Mouse (Mus musculus) thymus, postnatal 0 days (tissue): Measurements from ENCODE around the gene Gcnt7. TPM values are rescaled to one million over a fixed set of nuclear protein-coding genes. Genes with fewer than 3 reads are reported as not detected.

Experiments
- DNase-seq: peaks from one replicate; pipeline ENCODE4 v3.0.0-alpha.2; 2015; ENCODE audit warnings: low spot score
- polyA plus RNA-seq: library from polyadenylated mRNA; unstranded; fragments of >200 nt; fragmentation: Nextera tagmentation; extraction: Ambion mirVana; gene quantifications from 2 replicates; pipeline ENCODE4 v1.2.1, GENCODE M21; 2015

Gene Gcnt7
- polyA plus RNA-seq, 1 experiment from 2014 or later = 2.0 TPM

DNA sequence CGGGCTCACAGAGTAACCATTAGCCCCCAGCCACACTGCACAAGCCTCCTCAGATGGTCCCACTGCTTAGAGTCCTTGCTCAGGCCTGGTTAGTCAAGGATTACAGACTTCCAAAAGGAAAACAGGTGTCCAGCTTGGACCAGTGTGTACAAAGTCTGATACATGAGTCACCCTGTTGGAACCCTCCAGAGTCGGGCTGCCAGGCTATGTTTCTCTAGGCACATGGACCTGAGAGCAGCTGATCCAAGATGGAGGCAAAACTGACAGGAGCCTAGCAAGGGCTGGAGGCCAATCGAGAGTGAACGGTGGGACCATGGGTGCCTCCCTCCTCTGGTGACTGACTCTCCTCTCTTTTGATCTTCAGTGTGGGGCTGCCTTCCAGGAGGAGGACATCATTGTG is 4.4 kb upstream of the Gcnt7 start:
- DNase-seq = no peak

DNA sequence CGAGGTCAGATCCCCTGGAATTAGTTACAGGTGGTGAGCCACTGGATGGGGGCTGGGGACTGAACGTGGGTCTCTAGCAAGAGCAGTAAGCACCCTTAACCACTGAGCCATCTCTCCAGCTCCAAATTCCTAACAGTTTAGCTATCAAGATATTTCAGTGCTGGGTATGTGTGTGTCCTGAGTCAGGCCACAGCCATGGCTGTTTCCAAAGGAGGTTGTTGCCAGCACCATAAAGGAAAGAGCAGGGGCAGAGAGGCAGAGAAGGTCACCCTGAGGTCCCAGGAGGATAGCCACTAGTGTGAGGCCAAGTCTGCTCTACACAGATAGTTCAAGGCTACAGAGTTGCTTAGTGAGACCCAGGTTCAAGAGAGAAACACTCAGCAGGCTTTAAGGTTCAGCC is 2.3 kb upstream of the Gcnt7 start:
- no peak for DNase-seq

DNA sequence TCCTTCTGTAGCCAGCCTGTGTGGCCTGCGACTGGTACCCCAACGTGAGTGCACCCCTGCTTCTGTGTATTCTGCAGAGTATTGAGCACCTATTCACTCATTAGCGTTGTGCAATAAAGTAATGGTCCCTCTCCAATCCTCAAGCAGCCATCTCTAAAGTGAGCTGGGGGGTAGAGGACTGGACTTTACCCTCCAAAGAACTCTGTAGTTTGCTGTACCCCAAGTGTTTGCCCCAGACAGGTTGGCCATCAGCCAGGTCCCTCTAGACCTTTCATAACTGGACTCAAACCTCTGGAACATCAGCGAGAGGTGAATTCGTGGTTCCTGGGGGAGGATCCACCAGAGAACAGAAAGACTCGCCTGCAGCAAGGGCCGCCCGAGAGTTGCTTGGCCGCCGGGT is 5.9 kb downstream of the Gcnt7 start:
- no peak for DNase-seq

DNA sequence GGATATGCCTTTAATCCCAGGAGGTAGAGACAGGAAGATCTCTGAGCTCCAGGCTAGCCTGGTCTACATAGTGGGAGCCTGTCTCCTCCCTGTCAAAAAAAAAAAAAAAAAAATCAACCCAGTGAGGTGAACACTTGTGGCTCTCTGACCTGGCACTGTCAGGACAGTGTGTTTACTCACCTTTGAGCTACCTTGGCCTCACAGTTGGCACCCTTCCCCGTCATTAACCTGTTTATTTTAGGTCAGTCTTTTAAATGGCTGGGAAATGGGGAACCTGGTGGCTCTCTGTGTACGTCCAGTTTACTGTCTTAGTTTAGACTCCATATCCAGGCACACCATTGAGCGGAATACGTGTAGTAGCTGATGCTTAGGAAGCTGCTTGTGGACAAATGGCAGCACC is 6.4 kb downstream of the Gcnt7 start:
- no peak for DNase-seq

DNA sequence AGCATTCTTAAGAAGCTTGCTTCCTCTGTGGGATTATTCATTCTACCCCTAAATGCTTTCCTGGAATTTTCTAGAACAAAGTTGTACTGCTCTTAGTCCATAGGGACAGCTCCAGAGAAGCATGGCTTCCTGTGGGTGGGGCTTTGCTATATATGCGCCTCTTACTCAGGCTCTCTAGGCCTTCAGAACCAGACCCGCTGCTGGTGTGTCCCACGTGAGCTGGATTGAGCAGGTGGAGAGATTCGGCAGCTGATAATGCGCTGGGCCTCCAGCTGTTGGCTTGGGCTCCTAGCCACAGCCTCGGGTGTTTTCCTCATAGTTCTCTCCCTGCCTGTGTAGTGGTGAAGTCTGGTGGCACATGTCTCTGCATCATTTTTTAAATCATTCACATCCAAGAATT is 7.8 kb downstream of the Gcnt7 start:
- peak; percentile 61 for DNase-seq

DNA sequence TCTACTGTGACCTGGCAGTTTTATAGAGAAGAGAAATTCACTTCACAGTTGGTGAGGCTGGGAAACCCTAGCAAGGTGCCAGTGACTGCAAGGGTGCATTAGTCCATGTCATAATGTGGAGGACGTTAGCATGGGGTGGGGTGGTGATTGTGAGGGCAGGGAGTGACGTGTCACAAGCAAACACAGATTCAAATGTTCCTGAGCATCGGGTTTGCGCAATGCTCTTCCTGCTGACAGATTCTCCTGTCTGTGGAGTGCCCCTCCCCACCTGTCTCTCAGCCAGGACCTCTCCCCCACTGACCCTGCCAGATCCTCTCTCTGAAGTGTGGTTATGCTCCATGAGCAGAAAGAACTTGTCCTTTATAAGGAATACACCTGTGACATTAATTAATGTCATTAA is 10.1 kb downstream of the Gcnt7 start:
- no peak for DNase-seq

DNA sequence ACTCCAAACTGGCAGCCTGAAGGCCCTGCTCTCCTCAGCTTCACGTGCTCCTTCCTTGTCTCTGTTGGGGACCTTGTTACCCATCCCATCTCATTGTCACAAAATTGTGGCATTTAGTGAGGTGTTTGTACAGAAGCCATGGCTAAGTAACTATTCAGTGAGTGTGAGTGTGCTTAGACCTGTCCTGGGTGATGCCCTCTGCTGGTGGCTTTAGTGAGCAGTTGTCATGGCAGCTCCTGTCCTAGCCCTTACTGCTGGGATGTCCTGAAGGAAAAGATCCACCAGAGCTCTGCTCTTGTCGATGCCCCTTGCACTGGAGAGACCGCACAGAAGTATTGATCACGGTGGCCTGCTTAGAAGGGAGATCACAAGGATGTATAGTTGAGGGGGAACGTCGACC is 11.1 kb downstream of the Gcnt7 start:
- DNase-seq = peak; percentile 47

DNA sequence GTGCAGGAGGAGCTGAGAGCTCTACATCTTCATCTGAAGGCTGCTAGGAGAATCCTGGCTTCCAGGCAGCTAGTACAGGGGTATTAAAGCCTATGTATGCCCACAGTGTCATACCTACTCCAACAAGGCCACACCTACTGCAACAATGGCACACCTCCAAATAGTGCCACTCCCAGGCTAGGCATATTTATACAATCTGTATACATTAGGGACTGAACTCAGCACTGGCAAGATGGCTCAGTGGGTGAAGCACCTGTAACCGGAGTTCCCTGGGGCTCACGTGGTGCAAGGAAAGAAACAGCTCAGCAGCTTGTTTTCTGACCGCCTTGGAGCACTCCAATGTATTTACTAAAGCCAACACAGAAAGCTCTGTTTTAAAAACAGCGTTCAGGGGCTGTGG is 12.8 kb downstream of the Gcnt7 start:
- no peak for DNase-seq

DNA sequence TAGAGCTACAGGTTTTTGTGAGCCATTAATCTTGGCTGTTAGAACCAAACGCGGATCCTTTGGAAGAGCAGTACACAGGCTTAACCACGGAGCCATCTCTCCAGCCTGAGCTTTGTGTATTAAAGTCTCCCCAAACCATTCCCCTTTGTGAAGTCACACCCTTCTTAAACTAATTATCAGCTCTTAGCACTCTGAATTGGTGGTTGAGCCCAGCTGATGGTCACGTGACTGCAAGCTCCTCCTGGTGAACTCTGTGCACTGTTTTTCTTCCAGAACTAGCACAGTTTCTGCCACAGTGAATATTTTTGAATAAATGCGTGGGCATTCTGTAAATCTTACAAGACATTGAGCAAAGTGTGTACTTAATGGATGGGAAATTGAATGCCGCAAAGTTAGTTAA is 17.2 kb downstream of the Gcnt7 start:
- DNase-seq = no peak

DNA sequence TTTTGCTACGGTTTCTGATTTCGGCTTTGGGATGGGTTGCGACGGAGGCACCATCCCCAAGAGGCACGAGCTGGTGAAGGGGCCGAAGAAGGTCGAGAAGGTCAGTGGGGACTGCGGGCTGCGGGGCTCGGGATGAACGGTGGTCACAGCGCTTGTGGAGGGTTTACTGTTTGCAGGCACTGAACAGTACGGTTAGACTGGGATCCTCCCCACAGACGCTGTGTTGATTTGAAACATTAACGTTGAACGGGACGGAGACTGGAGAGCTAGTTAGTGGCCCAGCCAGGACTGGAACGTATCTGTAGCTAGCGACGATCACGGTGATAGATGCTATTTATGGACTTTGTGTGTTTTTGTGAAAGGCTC is 17.8 kb downstream of the Gcnt7 start:
- no peak for DNase-seq

DNA sequence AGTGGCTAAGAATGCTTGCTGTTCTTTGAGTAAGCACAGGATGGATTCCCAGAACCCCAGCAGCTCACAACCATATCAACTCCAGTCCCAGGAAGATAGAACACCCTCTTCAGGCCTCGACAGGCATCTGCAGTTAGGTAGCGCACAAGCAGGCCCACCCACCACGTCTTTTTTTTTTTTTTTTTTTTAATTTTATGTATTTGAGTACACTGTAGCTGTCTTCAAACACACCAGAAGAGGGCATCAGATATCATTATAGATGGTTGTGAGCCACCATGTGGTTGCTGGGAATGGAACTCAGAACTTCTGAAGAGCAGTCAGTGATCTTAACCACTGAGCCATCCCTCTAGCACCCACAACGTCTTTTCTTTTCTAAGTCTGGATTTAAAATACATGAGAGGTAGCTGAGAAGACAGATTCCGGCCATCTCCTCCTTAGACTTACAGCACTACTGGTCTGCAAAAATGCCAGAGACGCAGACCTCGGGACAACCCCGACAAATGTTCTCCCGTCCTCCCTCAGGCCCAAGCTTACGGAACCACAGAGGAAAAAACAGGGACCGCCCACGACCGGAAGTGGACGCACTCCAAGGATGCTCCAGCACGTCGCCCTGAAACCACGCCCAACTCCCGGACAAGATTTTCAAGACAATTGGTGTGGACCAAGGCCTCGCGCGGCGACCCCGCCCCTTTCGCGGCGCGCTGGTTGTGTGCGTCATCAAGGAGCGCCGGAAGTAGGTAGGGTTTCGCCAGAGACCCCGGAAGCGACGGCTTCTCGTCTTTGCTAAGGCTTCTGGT is 18.4 kb downstream of the Gcnt7 start, which contains the start of gene Rtf2:
Gene Rtf2 (plus strand): TSS at position 714 of the 797 bp plus-strand sequence.
- DNase-seq = peak; percentile 93

DNA sequence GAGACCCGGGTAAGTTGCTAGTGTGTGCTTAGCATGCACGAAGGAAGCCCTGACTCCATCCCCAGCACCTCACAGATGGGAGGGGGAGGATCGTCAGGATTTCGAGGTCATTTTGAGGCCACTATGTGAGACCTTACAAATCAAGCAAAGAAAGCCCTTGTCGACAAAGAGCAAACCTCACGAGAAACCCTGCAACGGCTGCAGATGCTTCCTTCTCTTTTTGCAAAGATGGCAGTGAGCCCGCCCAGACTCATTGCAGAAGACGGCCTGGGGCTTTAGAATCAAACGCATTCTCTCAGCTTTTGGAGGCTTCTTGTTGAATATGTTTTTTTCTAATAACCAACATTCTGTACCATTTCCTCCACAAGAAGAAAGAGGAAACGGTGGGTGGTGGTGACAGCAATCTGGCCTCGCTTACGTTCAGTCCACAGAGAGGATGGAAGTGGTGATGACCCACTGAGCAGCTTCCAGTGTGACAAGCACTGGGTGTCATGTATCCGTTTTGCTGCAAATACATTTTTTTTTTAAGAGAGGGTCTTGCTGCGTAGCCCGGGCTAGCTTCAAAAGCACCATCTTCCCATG is 20.9 kb downstream of the Gcnt7 start:
- peak; percentile 33 for DNase-seq

DNA sequence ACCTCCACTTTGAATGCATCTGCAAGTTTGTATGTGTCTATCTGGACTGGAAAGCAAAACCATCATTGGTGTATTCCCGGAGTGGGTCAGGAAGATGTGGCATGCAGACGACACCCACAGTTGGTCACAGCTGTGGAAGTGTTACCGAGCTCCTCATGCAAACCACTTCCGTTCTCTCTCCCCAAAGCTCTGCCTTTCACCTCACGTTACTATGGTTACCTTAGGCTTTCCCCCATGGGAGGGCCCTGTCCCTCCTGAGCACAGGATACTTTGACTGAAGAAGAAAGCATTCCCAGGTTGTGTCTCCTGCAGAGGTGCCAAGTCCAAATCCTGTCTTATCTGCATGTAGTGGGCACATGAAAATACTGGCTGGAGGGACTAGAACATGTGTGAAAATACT is 24.6 kb downstream of the Gcnt7 start:
- DNase-seq = peak; percentile 93

DNA sequence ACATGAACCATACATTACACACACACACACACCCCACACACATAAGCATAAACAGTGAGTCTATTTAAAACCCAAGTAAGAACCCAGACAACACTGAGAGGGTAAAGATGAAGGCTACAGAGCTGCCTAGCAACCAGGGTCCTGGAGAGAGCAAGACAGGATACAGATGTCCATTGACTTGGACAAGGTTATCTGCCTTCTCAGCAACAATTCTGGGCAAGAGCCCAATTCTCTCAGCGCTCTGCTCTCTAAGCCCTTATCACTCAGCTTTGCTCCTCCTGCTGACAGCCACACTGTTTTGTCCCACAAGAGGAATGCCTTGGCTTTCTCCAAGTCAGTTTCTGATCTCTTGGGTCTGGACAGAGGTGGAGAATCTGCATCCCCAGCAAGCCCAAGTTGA is 27.8 kb downstream of the Gcnt7 start:
- DNase-seq = no peak

DNA sequence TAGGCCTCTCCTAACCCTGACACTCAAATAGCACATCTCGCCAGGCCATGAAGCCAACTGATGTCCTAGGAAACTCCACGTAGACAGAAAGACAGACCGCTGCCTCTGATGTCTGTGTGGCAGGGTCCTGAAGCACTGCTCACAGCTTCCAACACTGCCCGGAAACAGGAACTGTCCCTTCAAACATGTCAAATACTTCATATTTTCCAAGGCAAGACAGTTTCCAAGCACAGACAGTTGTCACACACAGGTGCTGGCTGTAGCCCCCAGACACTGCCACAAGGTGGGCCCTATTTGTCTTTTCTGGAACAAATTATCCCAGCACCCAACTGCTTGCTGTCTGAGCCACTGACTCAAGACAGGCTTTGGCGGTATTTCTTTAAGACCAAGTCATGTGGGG is 40.2 kb downstream of the Gcnt7 start:
- no peak for DNase-seq

DNA sequence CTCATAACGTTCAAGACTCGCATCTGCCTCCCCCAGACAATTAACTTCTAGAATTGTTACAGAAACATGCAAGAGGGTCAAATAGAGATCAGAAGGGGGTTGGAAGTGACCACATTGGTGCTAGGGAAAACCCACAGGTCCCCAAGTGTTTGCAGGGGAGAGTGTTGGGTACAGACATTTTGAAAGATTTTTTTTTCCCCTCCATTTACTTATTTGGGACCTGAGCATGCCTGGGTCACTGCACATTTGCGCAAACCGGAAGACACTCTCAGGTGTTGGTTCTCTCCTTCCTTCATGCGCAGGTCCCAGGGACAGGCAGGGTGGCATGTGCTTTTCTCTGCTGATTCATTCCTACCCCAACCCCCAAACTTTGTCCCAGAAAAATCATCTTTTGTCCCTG is 41.5 kb downstream of the Gcnt7 start:
- DNase-seq = no peak

DNA sequence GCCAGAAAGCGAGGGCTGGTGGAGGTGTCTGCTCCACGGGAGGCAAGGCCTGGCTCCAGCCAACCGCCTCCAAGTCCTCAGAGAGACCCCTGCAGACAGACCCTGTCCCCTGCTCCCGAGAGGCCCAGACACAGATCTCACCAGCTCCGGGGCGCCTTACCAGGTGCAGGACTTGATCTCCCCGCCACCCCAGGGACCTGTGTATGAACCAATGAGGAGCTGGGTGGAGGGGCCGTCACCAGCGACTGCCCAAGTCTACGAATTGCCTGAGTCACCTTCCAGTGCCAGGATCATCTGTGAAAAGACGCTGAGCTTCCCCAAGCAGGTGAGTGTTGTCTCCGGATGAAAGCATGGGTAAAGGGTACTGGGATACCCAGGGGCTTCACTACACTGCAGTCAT is 42.2 kb downstream of the Gcnt7 start:
- DNase-seq = no peak

DNA sequence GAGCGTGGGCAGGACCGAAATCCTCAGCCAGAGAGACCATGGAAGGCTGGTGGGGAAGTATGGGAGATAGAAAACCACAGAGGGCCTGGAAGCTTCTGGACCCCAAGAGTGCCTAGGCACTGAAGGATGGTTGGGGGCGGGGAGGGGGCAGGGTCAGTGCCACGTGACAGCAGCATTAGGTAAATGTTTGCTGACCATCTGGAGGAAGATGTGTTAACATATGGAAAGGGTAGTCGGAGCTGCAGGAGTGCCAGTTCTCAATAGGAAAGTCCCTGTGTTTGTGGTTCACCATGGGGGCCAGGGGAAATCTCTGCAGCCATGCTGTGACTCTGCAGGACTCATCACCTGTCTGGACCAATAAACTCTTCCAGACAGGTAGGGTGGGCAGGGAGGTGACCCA is 44.5 kb downstream of the Gcnt7 start:
- DNase-seq = no peak

DNA sequence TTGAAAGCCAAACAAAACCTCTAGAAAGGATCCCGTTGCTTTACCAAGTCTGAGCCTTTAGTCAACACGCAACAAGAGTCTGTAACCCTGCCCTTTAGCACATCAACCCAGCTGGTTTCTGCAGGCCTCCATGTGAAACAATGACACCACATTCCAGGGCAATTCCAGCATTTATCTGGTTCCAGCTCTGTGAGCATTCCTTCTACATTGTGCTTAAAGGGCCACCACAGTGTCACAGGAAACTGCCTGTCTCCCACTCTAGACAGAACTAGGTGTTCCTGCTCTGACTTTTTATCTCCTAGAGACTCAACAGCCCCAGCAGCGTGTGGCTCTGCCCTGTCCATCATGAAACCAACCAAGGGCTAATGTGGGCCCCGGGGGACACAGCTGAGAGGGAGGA is 45.1 kb downstream of the Gcnt7 start:
- no peak for DNase-seq

DNA sequence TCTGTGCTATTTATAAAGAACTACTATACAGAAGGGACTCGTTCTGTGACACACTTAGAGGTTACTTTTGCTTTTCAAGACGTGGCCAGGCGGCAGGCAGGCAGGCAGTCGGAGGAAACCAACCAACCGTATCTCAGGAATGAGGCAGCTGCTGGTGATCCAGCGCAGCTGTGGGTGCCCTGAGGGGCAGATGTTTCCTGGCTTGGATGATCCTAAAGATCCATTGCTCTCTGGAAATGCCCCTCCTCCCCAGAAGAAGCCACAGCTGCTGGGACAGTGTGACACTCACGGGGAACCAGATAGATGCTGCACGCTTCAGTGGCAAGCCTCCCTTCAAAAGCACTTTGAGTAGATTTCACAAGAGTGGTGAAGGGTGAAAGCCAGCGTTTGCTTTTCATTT is 45.9 kb downstream of the Gcnt7 start:
- peak; percentile 40 for DNase-seq

DNA sequence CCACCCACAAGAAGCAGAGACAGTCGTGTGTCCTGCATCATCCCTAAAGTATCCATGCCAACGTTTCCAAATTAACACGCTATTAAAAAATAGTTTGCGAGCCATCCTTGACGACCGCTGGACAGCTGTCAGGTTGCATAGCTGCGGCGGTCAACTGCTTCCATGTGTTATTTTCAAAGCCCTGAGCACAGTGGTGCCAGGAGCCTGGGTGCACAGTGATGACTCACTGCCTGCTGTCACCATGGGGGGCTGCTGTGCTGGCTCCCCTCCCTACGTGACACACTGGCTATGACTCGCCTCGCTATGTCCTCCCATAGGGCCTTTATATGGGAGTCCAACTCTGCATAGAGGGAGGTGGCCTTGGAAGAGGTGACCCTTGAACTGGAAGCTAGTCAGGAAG is 47.3 kb downstream of the Gcnt7 start:
- no peak for DNase-seq

DNA sequence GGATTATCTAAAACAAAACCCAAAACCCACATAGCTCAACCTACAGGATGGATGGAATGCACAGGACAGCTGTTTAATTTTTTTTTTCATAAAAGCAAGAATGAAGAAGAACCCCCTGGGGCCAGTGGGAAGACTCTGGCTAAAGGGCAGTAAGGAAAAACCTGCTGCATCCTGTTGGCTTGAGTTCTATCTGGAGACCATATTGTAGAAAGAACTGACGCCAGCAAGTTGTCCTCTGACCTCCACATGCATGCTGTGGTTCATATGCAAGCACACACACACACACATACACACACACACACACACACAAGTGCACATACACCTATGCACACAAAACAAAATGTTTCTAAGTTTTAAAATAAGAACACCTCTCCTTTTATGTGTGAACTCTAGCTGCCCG is 47.7 kb downstream of the Gcnt7 start:
- DNase-seq = no peak

DNA sequence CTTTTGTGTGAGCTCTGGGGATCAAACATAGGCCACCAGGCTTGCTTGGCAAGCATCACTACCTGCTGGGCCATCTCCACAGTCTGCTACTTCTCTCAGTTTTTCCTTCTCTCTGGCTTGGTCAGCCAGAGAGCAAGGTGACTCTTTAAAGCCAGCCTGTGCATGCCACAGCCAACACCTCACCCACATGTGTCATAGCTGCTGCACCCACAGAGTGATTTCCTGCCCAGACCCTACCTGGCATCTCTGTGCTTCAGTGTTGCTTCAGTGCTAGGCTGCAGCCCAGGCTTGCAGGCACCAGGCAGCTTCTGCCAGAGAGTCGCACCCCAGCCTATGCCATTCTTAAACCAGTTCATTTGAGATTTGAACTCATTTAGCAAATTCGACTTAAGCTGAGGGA is 50.9 kb downstream of the Gcnt7 start:
- no peak for DNase-seq
